Comparison of ENCODE assay signal across 8 mouse cellular contexts in the genomic region with DNA sequence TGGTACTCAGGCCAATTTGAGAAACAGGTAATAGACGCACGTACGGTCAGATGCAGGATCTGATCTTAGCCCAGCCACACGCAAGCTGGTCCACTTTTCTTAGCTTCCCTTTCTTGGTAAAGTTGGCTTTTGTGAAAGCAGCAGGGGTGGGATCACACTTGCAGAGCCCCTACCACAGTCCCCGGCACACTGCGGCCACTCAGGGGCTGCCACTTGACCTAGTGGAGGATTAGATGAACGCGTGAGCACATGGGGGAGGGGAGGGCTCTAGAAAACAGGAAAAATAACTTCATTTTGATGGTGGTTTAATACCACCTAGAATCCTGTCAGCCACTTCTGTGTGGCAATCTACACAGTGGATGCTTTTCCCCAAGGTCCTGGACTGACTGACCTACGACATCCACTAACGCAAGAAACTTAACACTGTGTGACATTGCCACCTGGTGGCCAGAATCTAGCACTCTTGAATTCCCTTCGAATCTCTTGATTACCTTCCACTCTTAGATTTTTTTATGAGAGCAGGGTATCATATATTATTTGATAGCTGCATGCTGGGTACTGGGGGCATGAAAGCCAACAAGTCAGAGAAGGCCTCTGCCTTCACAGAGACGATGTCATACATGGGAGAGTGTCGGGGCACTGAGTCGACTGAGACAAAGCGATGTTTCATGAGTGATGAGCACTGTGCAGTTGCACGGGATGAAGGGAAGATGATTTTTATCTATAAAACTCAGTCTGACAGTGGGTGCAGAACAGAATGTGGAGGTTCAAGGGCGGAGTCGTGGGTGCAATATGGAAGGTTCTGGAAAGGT.
A peak's percentile ranks its signal among the peaks of the same experiment; 100 is the strongest.
DNase-seq lines count a peak whose midpoint lies in the region; ATAC-seq and TF ChIP-seq lines count a peak whose summit lies in the region.

No protein-coding gene starts in this region.

- peak; percentile 37; the same call in 1 of the 2 replicates for TF ChIP-seq CTCF in liver, adult 2 months (IDR thresholded peaks at IDR 0.05; ENCODE audit: low read depth, low read length)

- no peaks in the 10 kb centered on the region for H3K4me1 ChIP-seq in liver, adult 2 months (ENCODE audit: control insufficient read depth, insufficient read depth, low read length)
- H3K4me1 ChIP-seq in liver, embryonic 12.5 days: peaks cover 15% of the 10 kb centered on the region
- H3K4me1 ChIP-seq in forebrain, embryonic 14.5 days (ENCODE audit: control insufficient read depth, insufficient read depth, low read length): no peaks in the 10 kb centered on the region
- no peaks in the 10 kb centered on the region for H3K4me1 ChIP-seq in hindbrain, embryonic 13.5 days (replicated peaks)

- no peak overlapping the region for H3K4me3 ChIP-seq in liver, adult 2 months (ENCODE audit: insufficient read depth, low read depth, low read length)
- no peak overlapping the region for H3K4me3 ChIP-seq in liver, embryonic 12.5 days
- H3K4me3 ChIP-seq in forebrain, embryonic 14.5 days (ENCODE audit: low read depth, low read length): no peak overlapping the region
- H3K4me3 ChIP-seq in hindbrain, embryonic 13.5 days: no peak overlapping the region

- TF ChIP-seq POLR2A in liver, adult 2 months (IDR thresholded peaks at IDR 0.05; ENCODE audit: extremely low read depth, insufficient read depth, low read length): no peak

- no peaks in the 10 kb centered on the region for H3K27me3 ChIP-seq in liver, adult 2 months (ENCODE audit: control insufficient read depth, insufficient read depth, low read length)
- no peaks in the 10 kb centered on the region for H3K27me3 ChIP-seq in liver, embryonic 12.5 days (replicated peaks)
- H3K27me3 ChIP-seq in forebrain, embryonic 14.5 days (replicated peaks; ENCODE audit: control insufficient read depth, insufficient read depth, low read length): no peaks in the 10 kb centered on the region
- no peaks in the 10 kb centered on the region for H3K27me3 ChIP-seq in hindbrain, embryonic 13.5 days

- no peaks in the 10 kb centered on the region for H3K9me3 ChIP-seq in liver, embryonic 12.5 days (replicated peaks)
- H3K9me3 ChIP-seq in forebrain, embryonic 14.5 days (replicated peaks; ENCODE audit: control insufficient read depth, low read length): no peaks in the 10 kb centered on the region
- H3K9me3 ChIP-seq in hindbrain, embryonic 13.5 days: no peaks in the 10 kb centered on the region

- no peak overlapping the region for H3K4me2 ChIP-seq in liver, embryonic 12.5 days
- no peak overlapping the region for H3K4me2 ChIP-seq in forebrain, embryonic 14.5 days (ENCODE audit: low read length)
- H3K4me2 ChIP-seq in hindbrain, embryonic 13.5 days: no peak overlapping the region

- no peaks in the 10 kb centered on the region for H3K36me3 ChIP-seq in liver, adult 2 months (ENCODE audit: control insufficient read depth, insufficient read depth, low read length)
- H3K36me3 ChIP-seq in liver, embryonic 12.5 days: no peaks in the 10 kb centered on the region
- H3K36me3 ChIP-seq in forebrain, embryonic 14.5 days (ENCODE audit: control insufficient read depth, insufficient read depth, low read length): no peaks in the 10 kb centered on the region
- no peaks in the 10 kb centered on the region for H3K36me3 ChIP-seq in hindbrain, embryonic 13.5 days

- H3K9ac ChIP-seq in liver, adult 2 months (ENCODE audit: low read depth, low read length): no peak overlapping the region
- no peak overlapping the region for H3K9ac ChIP-seq in liver, embryonic 12.5 days
- H3K9ac ChIP-seq in forebrain, embryonic 14.5 days (ENCODE audit: low read length): no peak overlapping the region
- no peak overlapping the region for H3K9ac ChIP-seq in hindbrain, embryonic 13.5 days

- DNase-seq in liver, adult 2 months (ENCODE audit: extremely low read depth, low read depth, low spot score): peak; percentile 59
- peak; percentile 79 for DNase-seq in brain, adult 2 months (ENCODE audit: low read depth, low spot score)
- DNase-seq in forebrain, embryonic 14.5 days (ENCODE audit: low spot score): peak; percentile 81
- peak; percentile 58 to 66 for DNase-seq in layer of hippocampus, postnatal 10 days (ENCODE audit: low spot score in 2 of 2)
- peak; percentile 33 for DNase-seq in thymus, postnatal 0 days (ENCODE audit: low spot score)

- H3K27ac ChIP-seq in liver, adult 2 months (replicated peaks; ENCODE audit: insufficient read depth, low read depth, low read length): no peak overlapping the region
- H3K27ac ChIP-seq in liver, embryonic 12.5 days: no peak overlapping the region
- no peak overlapping the region for H3K27ac ChIP-seq in forebrain, embryonic 14.5 days (ENCODE audit: low read depth, low read length)
- no peak overlapping the region for H3K27ac ChIP-seq in hindbrain, embryonic 13.5 days

- WGBS in liver, adult 2 months: 68% methylated on average over 18 of the region's 18 CpGs
- 68% methylated on average over 18 of the region's 18 CpGs for WGBS in liver, embryonic 12.5 days (ENCODE audit: insufficient replicate concordance)
- WGBS in forebrain, embryonic 14.5 days: 65% methylated on average over 18 of the region's 18 CpGs
- 69% methylated on average over 18 of the region's 18 CpGs for WGBS in hindbrain, embryonic 13.5 days

- no peak for ATAC-seq in liver, embryonic 12.5 days
- peak; percentile 40; the same call in 1 of the 2 replicates for ATAC-seq in forebrain, embryonic 14.5 days
- peak; percentile 65; the same call in 1 of the 2 replicates for ATAC-seq in hindbrain, embryonic 13.5 days (ENCODE audit: low FRiP score)
- ATAC-seq in megakaryocyte-erythroid progenitor cell, adult 5-6 weeks (replicated peaks; ENCODE audit: low FRiP score, low TSS enrichment, poor library complexity, severe bottlenecking): peak; percentile 50; the same call in 1 of the 2 replicates

- H3K79me2 ChIP-seq in liver, adult 2 months (ENCODE audit: control insufficient read depth, insufficient read depth, low read length): no peaks in the 10 kb centered on the region
